Mouse (Mus musculus) neural tube, embryonic 13.5 days (tissue): Measurements from ENCODE around the gene Rela. TPM values are rescaled to one million over a fixed set of nuclear protein-coding genes. Genes with fewer than 3 reads are reported as not detected.

Source experiments
- ATAC-seq: fragments of 200-750 bp; cut with Nextera tagmentation; 2 replicates; pipeline ENCODE4 v1.8.0; 2017; ENCODE audit warnings: low read depth, mild to moderate bottlenecking, moderate TSS enrichment, moderate library complexity
- H3K27ac ChIP-seq: fragments of 300-500 bp; sonication (generic); replicated peaks from 2 replicates; pipeline ENCODE4 v1.5.1; 2015; ENCODE audit warnings: moderate library complexity, mild to moderate bottlenecking, inconsistent platforms
- H3K27me3 ChIP-seq: fragments of 300-500 bp; sonication (generic); 2 replicates; pipeline ENCODE4 v1.6.1; 2015; ENCODE audit warnings: mild to moderate bottlenecking, inconsistent platforms
- H3K36me3 ChIP-seq: fragments of 300-500 bp; sonication (generic); 2 replicates; pipeline ENCODE4 v1.6.1; 2015; ENCODE audit warnings: mild to moderate bottlenecking, inconsistent platforms
- H3K4me1 ChIP-seq: fragments of 300-500 bp; sonication (generic); replicated peaks from 2 replicates; pipeline ENCODE4 v1.6.1; 2015; ENCODE audit warnings: inconsistent platforms
- H3K4me2 ChIP-seq: fragments of 300-500 bp; sonication (generic); 2 replicates; pipeline ENCODE4 v1.6.1; 2015; ENCODE audit warnings: inconsistent platforms, mild to moderate bottlenecking, moderate library complexity
- H3K4me3 ChIP-seq: fragments of 300-500 bp; sonication (generic); 2 replicates; pipeline ENCODE4 v1.5.1; 2015; ENCODE audit warnings: mild to moderate bottlenecking, inconsistent platforms
- H3K9ac ChIP-seq: fragments of 300-500 bp; sonication (generic); 2 replicates; pipeline ENCODE4 v1.6.1; 2015; ENCODE audit warnings: moderate library complexity, mild to moderate bottlenecking, inconsistent platforms
- H3K9me3 ChIP-seq: fragments of 300-500 bp; sonication (generic); 2 replicates; pipeline ENCODE4 v1.6.1; 2016; ENCODE audit warnings: inconsistent platforms
- WGBS: fragments of 180-500 bp; shearing (Covaris S2); methylation state at CpG from one replicate; pipeline ENCODE4 v1.1.7; 2015; 5-methylcytosine and 5-hydroxymethylcytosine counted together
- polyA plus RNA-seq: library from polyadenylated mRNA; unstranded; fragments of >200 nt; fragmentation: Nextera tagmentation; extraction: Ambion mirVana; gene quantifications from 2 replicates; pipeline ENCODE4 v1.2.1, GENCODE M21; 2015

Rela gene
- 33.8 and 36.5 TPM in 2 replicates for polyA plus RNA-seq

DNA sequence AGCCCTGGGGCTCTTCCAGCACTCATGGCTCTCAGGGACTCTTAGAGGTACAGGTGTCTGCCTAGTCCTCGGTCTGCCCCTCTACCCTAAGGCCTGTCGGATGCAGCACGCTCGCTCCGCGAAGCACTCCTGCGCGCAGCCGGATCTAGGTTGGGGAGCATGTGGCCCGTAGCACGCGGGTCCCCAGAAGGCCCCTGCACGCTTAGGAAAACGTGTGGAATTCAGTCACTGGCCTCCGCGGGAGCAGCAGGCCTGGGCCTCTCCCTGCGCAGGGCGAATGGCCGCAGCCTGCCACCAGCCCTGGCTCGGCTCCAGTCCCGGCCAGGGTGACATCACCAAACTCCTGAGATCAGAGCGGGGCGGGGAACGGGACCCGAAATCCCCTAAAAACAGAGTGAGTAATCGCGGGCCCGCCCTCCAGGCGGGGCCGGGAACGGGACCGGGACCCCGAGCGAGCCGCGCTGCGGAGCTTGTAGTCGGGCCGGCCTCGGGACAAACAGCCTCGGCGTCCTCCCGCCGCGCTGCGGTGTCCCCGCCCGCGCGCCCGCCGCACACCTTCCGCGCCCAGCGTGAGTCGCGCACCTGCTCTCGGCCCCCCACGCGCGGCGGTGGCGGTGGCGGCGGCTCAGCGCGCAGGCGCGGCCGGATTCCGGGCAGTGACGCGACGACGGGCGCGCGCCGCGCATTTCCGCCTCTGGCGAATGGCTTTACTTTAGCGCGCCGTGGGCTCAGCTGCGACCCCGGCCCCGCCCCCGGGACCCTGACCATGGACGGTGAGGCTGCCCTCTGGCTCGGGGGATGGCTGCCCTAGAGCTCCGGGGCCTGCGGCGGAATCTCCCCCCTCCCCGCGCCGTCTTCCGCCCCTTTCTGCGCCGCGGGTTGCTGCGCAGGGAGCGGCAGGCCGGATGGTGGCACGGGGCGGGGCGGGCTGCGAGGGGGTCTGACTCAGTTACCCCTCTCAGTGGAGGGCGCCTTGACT, at the start of gene Rela:
Gene Rela (plus strand): TSS at position 415 of the 979 bp plus-strand sequence.
- peaks cover 28% of the 10 kb centered on the region for H3K4me1 ChIP-seq
- peak within 1 kb of the TSS; percentile 94 for H3K27ac ChIP-seq
- peaks cover 39% of the 10 kb centered on the region for H3K36me3 ChIP-seq
- ATAC-seq: peak; percentile 87
- peak within 1 kb of the TSS; percentile 94 for H3K4me2 ChIP-seq
- peak within 1 kb of the TSS; percentile 80 for H3K4me3 ChIP-seq
- H3K9ac ChIP-seq: peak within 1 kb of the TSS; percentile 93
- H3K27me3 ChIP-seq: no peaks in the 10 kb centered on the region
- WGBS: under 1% methylated on average over 101 of the region's 109 CpGs
- no peaks in the 10 kb centered on the region for H3K9me3 ChIP-seq

DNA sequence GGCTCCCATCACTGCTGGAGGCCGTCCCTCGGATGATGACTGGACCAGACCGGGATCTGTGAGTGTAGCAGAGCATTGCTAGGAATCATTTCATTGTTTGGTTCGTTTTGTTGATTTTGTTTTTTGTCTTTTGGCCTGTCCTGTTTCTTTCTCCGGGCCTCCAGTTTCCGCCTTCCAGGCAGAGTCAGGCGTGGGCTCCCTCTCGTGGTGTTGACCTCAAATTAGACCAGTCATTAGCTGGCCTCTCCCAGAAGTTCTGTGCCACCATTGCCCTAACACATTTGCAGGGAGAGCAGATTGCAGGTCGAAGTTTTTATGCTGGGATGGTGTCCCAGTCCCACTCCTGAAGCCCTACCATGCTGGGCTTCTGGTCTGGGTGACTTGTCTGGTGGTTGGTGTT, 48.1 kb upstream of the Rela start:
- no peak for ATAC-seq
- Histone ChIP-seq H3K4me2 (no peak overlapping the region), H3K27ac (no peak overlapping the region), H3K27me3 (no peaks in the 10 kb centered on the region), H3K36me3 (no peaks in the 10 kb centered on the region), H3K4me3 (no peak overlapping the region), H3K4me1 (no peaks in the 10 kb centered on the region), H3K9ac (no peak overlapping the region), H3K9me3 (no peaks in the 10 kb centered on the region)
- WGBS: 81% methylated on average over 9 of the region's 9 CpGs

DNA sequence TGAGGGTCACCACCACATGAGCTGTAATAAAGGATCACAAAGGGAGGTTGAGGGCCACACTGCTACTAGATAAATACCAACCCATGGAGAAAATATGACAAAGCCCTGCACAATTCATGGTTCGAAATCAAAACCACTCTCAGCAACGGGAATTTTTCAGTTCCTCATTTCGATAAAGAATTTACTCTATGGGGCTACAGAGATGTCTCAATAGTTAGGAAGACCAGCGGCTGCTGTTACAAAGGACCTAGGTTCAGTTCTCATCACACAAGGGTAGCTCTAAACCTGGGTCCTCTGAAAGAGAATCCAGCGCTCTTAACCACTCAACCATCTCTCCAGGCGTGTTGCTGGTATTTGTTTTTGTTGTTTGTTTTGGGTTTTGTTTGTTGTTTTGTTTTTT, 45.4 kb upstream of the Rela start:
- 94% methylated on average over 6 of the region's 6 CpGs for WGBS
- Histone ChIP-seq H3K9ac (no peak overlapping the region), H3K4me1 (no peaks in the 10 kb centered on the region), H3K27ac (no peak overlapping the region), H3K9me3 (no peaks in the 10 kb centered on the region), H3K27me3 (no peaks in the 10 kb centered on the region), H3K36me3 (no peaks in the 10 kb centered on the region), H3K4me2 (no peak overlapping the region), H3K4me3 (no peak overlapping the region)
- ATAC-seq: no peak

DNA sequence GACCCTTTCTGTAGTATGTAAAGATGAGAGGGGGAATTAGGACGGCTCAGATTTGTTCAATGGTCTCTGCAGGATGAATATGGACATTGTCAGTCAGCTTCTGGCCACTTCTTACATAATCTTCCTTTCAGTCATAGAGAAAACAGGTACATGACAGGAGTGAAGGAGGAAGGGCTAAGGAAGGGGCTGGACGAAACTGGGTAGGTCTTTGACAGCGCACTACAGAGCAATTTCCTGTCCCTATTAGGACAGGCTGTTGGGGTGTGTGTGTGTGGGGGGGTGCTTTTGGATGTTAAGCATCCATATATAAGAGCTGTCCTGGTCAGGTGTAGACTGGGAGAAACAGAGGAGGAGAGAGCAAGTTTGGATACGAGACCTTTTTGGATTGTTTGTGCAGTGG, 38.1 kb upstream of the Rela start:
- H3K4me1 ChIP-seq: peaks cover 19% of the 10 kb centered on the region
- H3K9me3 ChIP-seq: no peaks in the 10 kb centered on the region
- H3K9ac ChIP-seq: no peak overlapping the region
- H3K27me3 ChIP-seq: no peaks in the 10 kb centered on the region
- no peak for ATAC-seq
- no peak overlapping the region for H3K4me3 ChIP-seq
- H3K27ac ChIP-seq: no peak overlapping the region
- H3K4me2 ChIP-seq: no peak overlapping the region
- WGBS: 86% methylated on average over 4 of the region's 4 CpGs
- peaks cover 16% of the 10 kb centered on the region for H3K36me3 ChIP-seq

DNA sequence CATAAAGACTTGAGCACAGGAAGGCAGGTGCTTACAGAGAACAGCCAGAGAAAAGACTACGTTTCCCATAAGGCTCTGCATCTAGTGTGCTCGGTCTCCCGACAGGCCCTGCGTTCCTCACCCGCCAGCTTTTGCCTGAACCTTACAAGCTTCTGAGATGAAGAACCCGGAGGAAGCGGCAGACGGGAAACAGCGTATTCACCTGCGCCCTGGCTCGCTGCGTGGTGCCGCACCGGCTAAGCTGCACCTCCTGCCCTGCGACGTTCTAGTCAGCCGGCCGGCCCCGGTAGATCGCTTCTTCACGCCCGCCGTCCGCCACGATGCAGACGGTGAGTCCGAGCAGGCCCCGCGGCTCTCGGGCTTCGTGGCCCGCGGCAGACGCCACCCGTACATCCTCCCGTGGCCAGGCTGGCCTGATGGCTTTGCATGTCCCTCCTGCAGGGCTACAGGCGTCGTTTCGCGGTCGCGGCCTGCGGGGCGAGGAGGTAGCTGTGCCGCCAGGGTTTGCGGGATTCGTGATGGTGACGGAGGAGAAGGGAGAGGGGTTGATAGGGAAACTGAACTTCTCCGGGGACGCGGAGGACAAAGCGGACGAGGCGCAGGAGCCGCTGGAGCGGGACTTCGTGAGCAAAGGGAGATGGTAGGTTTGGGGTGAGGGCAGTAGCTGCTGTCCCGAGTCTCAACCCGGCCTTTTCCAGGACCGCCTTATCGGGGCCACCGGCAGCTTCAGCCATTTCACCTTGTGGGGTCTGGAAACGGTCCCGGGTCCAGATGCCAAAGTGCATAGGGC, 35.3 kb upstream of the Rela start, which contains the start of gene Rnaseh2c:
Gene Rnaseh2c (plus strand): TSS at position 122 of the 790 bp plus-strand sequence.
- peak within 1 kb of the TSS; percentile 94 for H3K9ac ChIP-seq
- H3K4me3 ChIP-seq: peak within 1 kb of the TSS; percentile 74
- peaks cover 19% of the 10 kb centered on the region for H3K4me1 ChIP-seq
- ATAC-seq: peak; percentile 90
- H3K27ac ChIP-seq: peak within 1 kb of the TSS; percentile 85
- H3K9me3 ChIP-seq: no peaks in the 10 kb centered on the region
- peak within 1 kb of the TSS; percentile 89 for H3K4me2 ChIP-seq
- H3K27me3 ChIP-seq: no peaks in the 10 kb centered on the region
- peaks cover 43% of the 10 kb centered on the region for H3K36me3 ChIP-seq
- WGBS: under 1% methylated on average over 64 of the region's 64 CpGs

DNA sequence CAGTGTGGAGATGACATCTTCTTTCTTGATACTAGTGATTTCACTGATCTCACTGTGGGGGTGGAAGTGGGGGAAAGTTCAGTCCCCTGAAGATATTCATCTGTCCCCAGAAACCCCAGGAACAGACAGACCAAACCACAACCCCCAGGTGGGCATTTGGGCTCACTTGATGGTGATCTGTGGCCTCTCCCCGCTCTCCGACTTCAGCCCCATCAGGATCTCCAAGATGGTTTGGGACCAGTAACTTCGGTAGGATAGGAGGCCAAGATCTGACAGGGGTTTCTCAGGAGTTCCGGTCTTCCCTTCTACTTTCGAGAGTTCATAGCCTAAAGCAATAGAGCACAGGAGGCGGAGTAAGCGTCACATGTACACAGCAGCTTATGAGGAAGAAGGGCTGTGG, 33.6 kb upstream of the Rela start:
- ATAC-seq: no peak
- Histone ChIP-seq H3K36me3 (peaks cover 60% of the 10 kb centered on the region), H3K9ac (peak overlapping the region; percentile 94; the same call in 1 of the 2 replicates), H3K9me3 (no peaks in the 10 kb centered on the region), H3K4me1 (peaks cover 33% of the 10 kb centered on the region), H3K27ac (no peak overlapping the region), H3K4me3 (no peak overlapping the region), H3K4me2 (no peak overlapping the region), H3K27me3 (no peaks in the 10 kb centered on the region)
- 89% methylated on average over 7 of the region's 7 CpGs for WGBS

DNA sequence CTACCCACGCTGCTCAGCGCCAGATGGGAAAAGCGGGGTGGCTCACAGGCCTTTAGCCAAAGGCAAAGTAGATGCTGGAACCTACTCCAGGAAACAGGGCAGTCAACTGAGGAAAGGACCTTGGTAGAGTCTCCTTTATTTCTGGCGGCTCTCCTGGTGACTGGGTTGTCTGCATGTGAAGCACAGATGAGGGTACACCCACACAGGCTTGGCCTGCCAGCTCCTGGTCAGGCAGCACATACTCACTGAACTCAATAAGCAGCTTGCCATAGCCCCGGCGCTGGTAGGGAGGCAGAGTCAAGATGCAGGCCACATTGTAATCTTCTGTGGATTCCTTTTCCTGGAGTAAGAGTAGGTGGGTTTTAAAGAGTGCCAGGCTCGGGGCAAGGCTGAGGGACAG, 32.2 kb upstream of the Rela start:
- Histone ChIP-seq H3K27ac (no peak overlapping the region), H3K9me3 (no peaks in the 10 kb centered on the region), H3K4me3 (no peak overlapping the region), H3K9ac (no peak overlapping the region), H3K27me3 (no peaks in the 10 kb centered on the region), H3K4me2 (no peak overlapping the region), H3K4me1 (peaks cover 40% of the 10 kb centered on the region), H3K36me3 (peaks cover 63% of the 10 kb centered on the region)
- 96% methylated on average over 7 of the region's 7 CpGs for WGBS
- no peak for ATAC-seq

DNA sequence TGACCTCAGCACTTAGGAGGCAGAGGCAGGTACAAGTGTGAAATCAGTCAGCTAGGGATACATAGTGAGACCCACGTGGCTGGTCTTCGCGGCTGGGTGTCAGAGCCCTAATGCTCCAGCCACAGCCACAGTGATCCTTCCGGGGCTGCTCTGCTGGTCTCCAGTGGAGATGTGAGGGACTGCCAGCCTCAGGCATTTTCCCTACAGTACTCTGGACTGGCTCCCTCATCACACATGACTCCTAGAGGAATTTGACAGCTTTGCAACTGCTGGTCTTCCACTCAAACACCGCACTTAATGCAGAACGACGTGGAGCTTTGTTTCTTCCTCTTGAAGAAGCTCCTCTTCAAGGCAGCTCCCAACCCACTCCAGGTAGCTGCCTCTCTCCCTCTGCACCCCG, 31.1 kb upstream of the Rela start:
- Histone ChIP-seq H3K36me3 (peaks cover 63% of the 10 kb centered on the region), H3K4me3 (no peak overlapping the region), H3K4me1 (peaks cover 49% of the 10 kb centered on the region), H3K27ac (no peak overlapping the region), H3K4me2 (no peak overlapping the region), H3K9ac (no peak overlapping the region), H3K9me3 (no peaks in the 10 kb centered on the region), H3K27me3 (no peaks in the 10 kb centered on the region)
- no peak for ATAC-seq
- 82% methylated on average over 8 of the region's 8 CpGs for WGBS

DNA sequence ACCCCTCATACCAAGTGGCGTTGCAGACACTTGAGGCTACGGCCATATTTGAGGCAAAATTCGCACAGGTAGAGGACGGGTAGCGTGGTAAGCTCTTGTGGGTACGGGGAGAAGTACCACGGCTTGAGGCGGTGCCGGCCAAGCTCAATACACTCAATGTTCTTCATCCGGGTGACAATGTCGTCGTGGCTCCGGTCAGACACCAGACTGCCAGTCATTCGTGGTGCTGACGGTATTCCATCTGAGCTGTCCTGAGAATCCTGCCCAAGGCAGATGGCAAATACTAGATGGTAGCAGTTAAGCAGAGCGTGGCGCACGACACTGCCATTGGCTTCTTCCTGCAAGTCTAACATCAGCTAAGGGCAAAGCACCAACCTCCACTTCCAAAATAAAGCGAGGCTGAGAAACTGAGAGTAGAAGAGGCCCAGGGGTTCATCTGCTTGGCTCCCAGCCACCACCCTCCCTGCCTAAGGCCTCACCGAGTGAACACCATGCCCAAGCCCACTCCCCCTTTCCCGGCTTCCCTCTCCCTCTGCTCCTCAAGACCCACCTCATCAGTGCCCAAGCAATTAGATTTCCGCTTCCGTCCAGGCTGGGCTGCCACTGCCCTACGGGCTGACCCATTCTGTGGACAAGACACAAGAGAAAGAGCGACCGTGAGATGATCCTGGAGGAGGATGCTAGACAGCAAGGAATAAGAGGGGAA, 29.4 kb upstream of the Rela start:
- WGBS: 96% methylated on average over 26 of the region's 26 CpGs

DNA sequence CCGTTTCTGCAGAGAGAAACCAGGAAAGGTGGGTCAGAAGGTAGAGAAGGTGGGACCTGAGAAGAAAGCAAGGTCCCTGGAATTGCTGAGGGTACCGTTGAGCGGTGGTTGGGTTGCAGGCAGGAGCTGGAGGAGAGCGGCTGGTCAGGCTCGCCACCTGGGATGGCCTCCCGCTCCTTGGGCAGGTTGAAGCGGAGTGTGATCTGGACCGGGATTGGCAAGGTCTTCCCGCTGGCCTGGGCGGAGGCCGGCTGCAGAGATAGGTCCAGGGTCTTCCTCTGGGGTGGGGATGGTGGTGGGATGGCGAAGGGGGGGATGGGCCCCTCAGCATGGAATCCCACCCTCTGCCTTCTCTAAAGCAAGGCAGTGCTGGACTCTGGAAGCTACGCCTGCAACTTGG, 28.6 kb upstream of the Rela start:
- no peaks in the 10 kb centered on the region for H3K9me3 ChIP-seq
- peaks cover 52% of the 10 kb centered on the region for H3K36me3 ChIP-seq
- 93% methylated on average over 13 of the region's 13 CpGs for WGBS
- H3K4me3 ChIP-seq: peak overlapping the region; percentile 58
- H3K9ac ChIP-seq: peak overlapping the region; percentile 85
- no peak for ATAC-seq
- peaks cover 34% of the 10 kb centered on the region for H3K4me1 ChIP-seq
- peaks cover 5% of the 10 kb centered on the region; the same call in 1 of the 2 replicates for H3K27me3 ChIP-seq
- H3K27ac ChIP-seq: peak overlapping the region; percentile 98
- H3K4me2 ChIP-seq: peak overlapping the region; percentile 76

More for the DNA sequence above, 29.4 kb upstream of the Rela start:
- Histone ChIP-seq H3K4me1 (peaks cover 43% of the 10 kb centered on the region), H3K4me3 (no peak overlapping the region), H3K27me3 (no peaks in the 10 kb centered on the region), H3K9me3 (no peaks in the 10 kb centered on the region), H3K9ac (peak overlapping the region; percentile 85; the same call in 1 of the 2 replicates), H3K36me3 (peaks cover 61% of the 10 kb centered on the region), H3K27ac (no peak overlapping the region), H3K4me2 (peak overlapping the region; percentile 76; the same call in 1 of the 2 replicates)
- no peak for ATAC-seq

DNA sequence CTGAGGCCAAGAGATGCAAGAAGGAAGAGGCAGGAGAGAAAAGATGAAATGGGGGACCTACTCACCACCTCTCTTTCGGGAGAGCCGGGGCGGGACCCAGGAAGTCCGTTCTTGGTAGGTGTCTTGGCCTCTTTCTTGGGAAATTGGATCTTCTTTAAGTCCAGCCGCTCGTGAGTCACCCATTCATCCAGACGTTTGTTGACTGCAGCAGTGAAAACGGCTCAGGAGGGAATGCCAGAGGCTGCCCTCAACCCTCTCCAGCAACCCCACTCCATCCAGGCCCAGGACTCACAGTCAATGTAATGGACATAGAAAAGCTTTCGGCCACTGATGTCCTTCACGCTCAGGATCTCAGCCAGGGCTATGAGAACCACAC, 28.1 kb upstream of the Rela start:
- Histone ChIP-seq H3K4me2 (peak overlapping the region; percentile 76), H3K4me3 (peak overlapping the region; percentile 58), H3K27ac (peak overlapping the region; percentile 98), H3K36me3 (peaks cover 48% of the 10 kb centered on the region), H3K9ac (peak overlapping the region; percentile 85), H3K9me3 (no peaks in the 10 kb centered on the region), H3K27me3 (peaks cover 9% of the 10 kb centered on the region; the same call in 1 of the 2 replicates), H3K4me1 (peaks cover 31% of the 10 kb centered on the region)
- WGBS: 66% methylated on average over 10 of the region's 10 CpGs
- no peak for ATAC-seq
